Mouse (Mus musculus): Measurements from ENCODE around the gene Ctbs. TPM values are rescaled to one million over a fixed set of nuclear protein-coding genes. Genes with fewer than 3 reads are reported as not detected.

Ctbs gene
- 1.0 and 1.6 TPM in 2 replicates for polyA plus RNA-seq (2012; rRNA removed)

DNA sequence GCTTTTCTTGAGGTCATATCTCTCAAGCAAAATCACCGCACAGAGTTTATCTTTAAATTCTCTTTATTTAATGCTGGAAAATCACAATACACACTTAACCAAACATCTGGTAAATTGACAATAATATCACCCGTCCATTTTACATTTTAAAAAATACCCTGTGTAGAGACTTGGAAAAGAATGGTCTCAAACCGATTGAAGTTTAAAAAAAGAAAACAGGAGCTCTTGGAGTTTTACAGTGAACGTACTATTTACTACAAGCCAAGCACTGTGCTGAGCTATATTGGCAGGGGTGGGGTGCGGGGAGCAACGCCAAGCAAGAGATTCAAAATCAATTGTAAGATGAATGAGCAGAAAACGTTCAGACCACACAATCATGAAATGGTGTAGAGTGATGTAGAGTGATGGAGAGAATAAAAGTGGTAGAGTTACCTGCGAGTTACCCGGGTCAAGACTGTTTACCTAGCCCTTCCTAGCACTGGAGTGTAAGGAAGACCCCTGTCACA, at the start of gene Ctbs:
Ctbs (plus strand) TSS at position 51 of the 506 bp plus-strand sequence.
- Histone ChIP-seq H3K4me1 (ENCODE audit: control insufficient read depth, insufficient read depth, low read length) (peaks cover 13% of the 10 kb centered on the region), H3K4me3 (ENCODE audit: control insufficient read depth, low read depth, low read length) (peak within 1 kb of the TSS; percentile 97), H3K27me3 (ENCODE audit: control insufficient read depth, insufficient read depth, low read length) (no peaks in the 10 kb centered on the region), H3K36me3 (ENCODE audit: control insufficient read depth, insufficient read depth, low read length) (no peaks in the 10 kb centered on the region), H3K27ac (ENCODE audit: control insufficient read depth, insufficient read depth, low read depth, low read length) (peak within 1 kb of the TSS; percentile 78)
- no peak for TF ChIP-seq POLR2A (IDR thresholded peaks at IDR 0.05; ENCODE audit: control insufficient read depth, low read depth, low read length)

DNA sequence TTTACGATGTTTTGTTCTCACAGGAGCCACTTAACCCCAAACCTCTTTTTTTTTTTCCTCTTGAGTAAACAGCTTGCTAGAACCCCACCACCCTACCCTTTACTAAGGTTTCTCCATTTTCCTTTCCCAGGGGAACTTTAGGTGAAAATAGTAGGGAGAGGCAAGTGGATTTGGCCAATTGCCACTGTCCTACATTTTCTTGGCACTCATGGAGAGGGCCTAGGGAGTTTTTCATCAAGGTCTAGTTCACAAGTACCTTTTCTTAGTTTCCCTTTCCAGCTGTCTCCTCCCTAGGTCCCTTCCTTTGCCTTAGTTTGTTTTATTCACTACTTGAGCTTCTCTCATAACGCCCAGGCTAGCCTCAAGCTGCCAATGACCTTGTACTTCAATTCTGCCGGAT, 45.8 kb upstream of the Ctbs start:
- TF ChIP-seq POLR2A (IDR thresholded peaks at IDR 0.05; ENCODE audit: control insufficient read depth, low read depth, low read length) (no peak), CTCF (IDR thresholded peaks at IDR 0.05; ENCODE audit: control insufficient read depth, insufficient read depth, insufficient replicate concordance, low read depth, low read length) (no peak)
- Histone ChIP-seq H3K4me1 (ENCODE audit: control insufficient read depth, insufficient read depth, low read length) (peaks cover 15% of the 10 kb centered on the region), H3K4me3 (ENCODE audit: control insufficient read depth, low read depth, low read length) (peak overlapping the region; percentile 99), H3K27me3 (ENCODE audit: control insufficient read depth, insufficient read depth, low read length) (no peaks in the 10 kb centered on the region), H3K36me3 (ENCODE audit: control insufficient read depth, insufficient read depth, low read length) (peaks cover 5% of the 10 kb centered on the region), H3K27ac (ENCODE audit: control insufficient read depth, insufficient read depth, low read depth, low read length) (peak overlapping the region; percentile 98)

DNA sequence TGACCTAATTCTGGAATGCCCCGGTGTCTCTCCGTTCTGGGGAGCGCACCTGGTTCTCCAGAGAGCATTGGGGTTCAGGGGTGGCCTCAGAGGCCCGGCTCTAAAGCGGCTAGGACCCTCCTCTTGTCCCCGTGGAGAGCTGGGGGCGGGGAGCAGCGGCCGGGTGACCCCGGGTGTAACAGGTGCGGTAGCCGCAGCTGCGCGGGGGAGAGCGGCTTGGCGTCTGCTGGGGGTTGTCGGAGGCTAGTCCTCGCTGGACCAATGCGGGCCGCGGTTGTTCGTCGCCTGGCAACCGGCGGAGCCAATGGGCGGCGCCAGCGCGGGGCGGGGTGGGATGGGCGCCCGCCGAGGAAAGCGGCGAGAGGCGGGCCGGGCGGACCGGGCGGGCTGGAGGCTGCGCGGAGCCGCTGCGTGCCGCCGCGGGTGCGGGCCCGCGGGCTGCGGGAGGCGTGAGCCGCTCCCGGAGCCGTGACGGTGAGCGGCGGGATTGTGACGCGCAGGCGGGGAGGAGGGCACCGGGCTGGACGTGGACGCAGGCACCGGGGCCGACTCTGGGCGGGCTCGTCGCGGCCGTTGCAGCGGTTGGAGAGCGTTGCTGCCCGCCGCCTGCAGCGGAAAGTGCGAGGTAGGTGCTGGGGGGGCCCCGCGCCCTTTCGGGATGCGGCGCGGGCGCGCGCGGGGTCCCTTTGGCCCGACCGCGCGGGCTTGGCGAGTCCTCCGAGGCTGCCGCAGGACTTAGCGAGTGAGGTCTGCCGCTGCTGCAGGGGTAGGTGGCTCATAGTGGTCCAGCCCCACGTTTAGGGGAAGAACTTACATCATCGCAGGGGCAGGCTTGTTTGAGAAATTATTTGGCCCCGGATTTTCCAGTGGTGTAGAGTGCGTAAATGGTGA, 45.0 kb upstream of the Ctbs start, which contains the start of gene Ssx2ip:
Ssx2ip (plus strand) TSS at position 332 of the 891 bp plus-strand sequence.
- TF ChIP-seq CTCF (IDR thresholded peaks at IDR 0.05; ENCODE audit: control insufficient read depth, insufficient read depth, insufficient replicate concordance, low read depth, low read length) (no peak), POLR2A (IDR thresholded peaks at IDR 0.05; ENCODE audit: control insufficient read depth, low read depth, low read length) (peak; percentile 70)
- Histone ChIP-seq H3K4me1 (ENCODE audit: control insufficient read depth, insufficient read depth, low read length) (peaks cover 15% of the 10 kb centered on the region), H3K27me3 (ENCODE audit: control insufficient read depth, insufficient read depth, low read length) (no peaks in the 10 kb centered on the region), H3K36me3 (ENCODE audit: control insufficient read depth, insufficient read depth, low read length) (peaks cover 5% of the 10 kb centered on the region), H3K4me3 (ENCODE audit: control insufficient read depth, low read depth, low read length) (peak within 1 kb of the TSS; percentile 99), H3K27ac (ENCODE audit: control insufficient read depth, insufficient read depth, low read depth, low read length) (peak within 1 kb of the TSS; percentile 98)

DNA sequence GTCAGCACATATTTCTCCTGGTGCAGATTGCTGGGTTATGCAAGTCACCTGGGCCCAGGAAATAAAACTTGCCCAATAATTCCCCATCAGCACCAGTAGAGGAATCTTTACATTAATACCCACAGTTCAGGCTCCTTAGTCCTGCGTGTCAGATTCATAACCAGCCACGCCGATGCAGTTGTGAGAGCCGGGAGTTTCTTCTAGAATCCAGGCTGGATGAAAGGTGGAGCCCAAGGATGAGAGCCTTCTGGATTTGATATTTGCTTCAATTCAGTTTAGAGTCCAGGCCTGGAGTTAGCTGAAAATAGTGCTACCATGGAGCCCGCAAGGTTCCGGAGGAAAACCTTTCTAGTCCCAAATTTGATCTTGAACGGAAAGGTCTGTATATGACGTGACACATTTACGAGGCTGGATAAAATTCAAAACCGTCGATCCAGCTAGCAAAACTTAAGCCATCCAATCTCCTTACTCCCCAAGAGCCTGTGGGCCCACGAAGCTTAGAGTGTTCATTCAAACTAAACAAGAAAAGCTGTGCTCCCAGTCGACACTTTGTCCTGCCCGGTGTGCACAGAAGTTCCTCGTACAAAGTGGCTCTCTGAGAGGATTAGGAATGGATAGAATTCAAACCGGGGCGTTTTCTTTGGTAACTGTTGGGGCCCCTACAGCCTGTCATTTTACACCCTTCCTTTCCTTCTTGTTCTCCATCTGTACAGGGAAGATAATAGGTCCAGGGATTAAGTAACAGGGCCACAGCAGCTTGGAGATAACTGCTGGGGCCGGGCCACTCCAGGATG, 44.2 kb upstream of the Ctbs start:
- Histone ChIP-seq H3K4me1 (ENCODE audit: control insufficient read depth, insufficient read depth, low read length) (peaks cover 15% of the 10 kb centered on the region), H3K27ac (ENCODE audit: control insufficient read depth, insufficient read depth, low read depth, low read length) (peak overlapping the region; percentile 98)
- TF ChIP-seq POLR2A (IDR thresholded peaks at IDR 0.05; ENCODE audit: control insufficient read depth, low read depth, low read length) (no peak), CTCF (IDR thresholded peaks at IDR 0.05; ENCODE audit: control insufficient read depth, insufficient read depth, insufficient replicate concordance, low read depth, low read length) (no peak)

DNA sequence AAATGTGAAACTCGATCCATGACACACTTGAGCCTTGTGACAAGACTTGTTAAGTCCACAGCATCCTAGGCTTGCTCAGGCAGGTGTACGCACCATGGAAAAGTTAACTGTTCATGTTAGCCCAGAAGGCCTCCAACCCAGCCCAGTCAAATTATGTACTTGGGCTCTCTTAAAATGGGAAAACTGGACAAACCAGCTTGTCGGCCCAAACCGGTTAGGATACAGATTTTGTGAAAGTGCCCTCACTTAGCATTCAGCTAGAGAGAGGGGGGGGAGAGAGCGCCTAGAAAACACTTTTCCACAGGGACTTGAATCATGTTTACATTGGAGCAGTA, 43.6 kb upstream of the Ctbs start:
- no peak for TF ChIP-seq CTCF (IDR thresholded peaks at IDR 0.05; ENCODE audit: control insufficient read depth, insufficient read depth, insufficient replicate concordance, low read depth, low read length)
- no peak for TF ChIP-seq POLR2A (IDR thresholded peaks at IDR 0.05; ENCODE audit: control insufficient read depth, low read depth, low read length)
- H3K4me1 ChIP-seq (ENCODE audit: control insufficient read depth, insufficient read depth, low read length), result peaks cover 15% of the 10 kb centered on the region
- peak overlapping the region; percentile 99 for H3K4me3 ChIP-seq (ENCODE audit: control insufficient read depth, low read depth, low read length)
- no peaks in the 10 kb centered on the region for H3K27me3 ChIP-seq (ENCODE audit: control insufficient read depth, insufficient read depth, low read length)
- peaks cover 5% of the 10 kb centered on the region for H3K36me3 ChIP-seq (ENCODE audit: control insufficient read depth, insufficient read depth, low read length)
- H3K27ac ChIP-seq (ENCODE audit: control insufficient read depth, insufficient read depth, low read depth, low read length), result peak overlapping the region; percentile 98

More for the DNA sequence above, 44.2 kb upstream of the Ctbs start:
- H3K27me3 ChIP-seq (ENCODE audit: control insufficient read depth, insufficient read depth, low read length), result no peaks in the 10 kb centered on the region
- peak overlapping the region; percentile 99 for H3K4me3 ChIP-seq (ENCODE audit: control insufficient read depth, low read depth, low read length)
- peaks cover 5% of the 10 kb centered on the region for H3K36me3 ChIP-seq (ENCODE audit: control insufficient read depth, insufficient read depth, low read length)

DNA sequence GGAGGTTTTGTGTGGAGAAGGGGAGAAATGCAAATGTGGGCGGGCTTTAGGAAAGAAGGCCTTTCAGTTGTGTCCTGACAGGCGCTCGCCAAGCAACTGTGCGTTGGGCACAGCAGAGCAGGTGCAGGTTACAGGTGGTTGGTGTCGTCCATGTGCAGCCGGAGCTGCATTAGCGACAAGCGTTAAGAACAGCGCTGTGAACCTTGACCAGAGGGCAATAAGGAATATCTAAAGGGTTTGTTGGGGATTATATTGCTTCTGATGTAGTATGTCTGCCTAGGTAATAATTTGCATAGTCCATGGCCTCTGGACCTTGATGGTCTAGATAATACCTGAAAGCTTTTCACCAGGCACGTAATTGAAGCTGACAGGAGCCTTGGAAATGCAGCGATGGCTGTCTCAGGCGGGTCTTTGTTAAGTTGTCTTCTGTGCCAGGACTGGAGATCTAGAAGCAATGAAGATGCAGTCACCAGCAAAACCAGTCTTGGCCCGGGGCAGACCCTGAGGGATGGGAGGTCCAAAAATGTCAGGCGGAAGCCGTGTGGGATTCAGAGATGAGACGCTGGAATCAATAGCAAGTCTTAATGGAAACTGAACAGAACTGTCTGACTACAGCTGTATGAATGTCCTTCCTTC, 42.4 kb upstream of the Ctbs start:
- H3K27me3 ChIP-seq (ENCODE audit: control insufficient read depth, insufficient read depth, low read length), result no peaks in the 10 kb centered on the region
- peaks cover 5% of the 10 kb centered on the region for H3K36me3 ChIP-seq (ENCODE audit: control insufficient read depth, insufficient read depth, low read length)
- H3K4me1 ChIP-seq (ENCODE audit: control insufficient read depth, insufficient read depth, low read length), result peaks cover 15% of the 10 kb centered on the region
- no peak overlapping the region for H3K27ac ChIP-seq (ENCODE audit: control insufficient read depth, insufficient read depth, low read depth, low read length)
- TF ChIP-seq CTCF (IDR thresholded peaks at IDR 0.05; ENCODE audit: control insufficient read depth, insufficient read depth, insufficient replicate concordance, low read depth, low read length) (no peak), POLR2A (IDR thresholded peaks at IDR 0.05; ENCODE audit: control insufficient read depth, low read depth, low read length) (no peak)
- peak overlapping the region; percentile 74 for H3K4me3 ChIP-seq (ENCODE audit: control insufficient read depth, low read depth, low read length)
